Mouse (Mus musculus): ENCODE data around the gene Gm30083.

DNA sequence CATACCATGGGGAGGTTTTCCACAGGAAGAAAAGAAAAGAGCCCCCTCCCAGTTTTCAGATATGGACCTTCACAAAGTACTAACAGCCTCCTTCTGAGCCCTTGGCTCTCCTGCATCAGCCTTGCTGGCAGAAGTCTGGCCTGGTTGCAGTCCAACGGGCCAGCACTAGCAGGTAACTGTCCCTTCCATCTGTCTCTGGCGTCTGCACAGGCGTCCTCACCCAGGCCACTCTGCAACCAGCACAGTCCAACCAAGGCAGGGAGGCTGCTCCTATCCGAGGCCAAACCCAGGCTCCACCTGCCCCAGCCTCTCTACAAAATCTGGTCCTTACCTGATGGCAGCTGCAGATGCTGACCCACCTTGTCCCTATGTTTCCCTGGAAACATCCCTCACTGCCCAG lies 23.0 kb downstream of the Gm30083 start:
- no peak for TF ChIP-seq CTCF (IDR thresholded peaks at IDR 0.05; ENCODE audit: control insufficient read depth, insufficient read depth, insufficient replicate concordance, low read depth, low read length)
- no peak for TF ChIP-seq POLR2A (IDR thresholded peaks at IDR 0.05; ENCODE audit: control insufficient read depth, low read depth, low read length)
